Mouse (Mus musculus) intestine, embryonic 16.5 days (tissue): ENCODE measurements at regions not wholly inside any gene's neighbourhood (a gene's known extent, or its start where the extent isn't known, plus 50 kb on each side); places are given as distances from the start of the nearest gene placed in this dataset.

ENCODE experiments used
- ATAC-seq: fragments of 200-750 bp; cut with Nextera tagmentation; 2 replicates; pipeline ENCODE4 v1.8.0; 2017; ENCODE audit warnings: moderate TSS enrichment, moderate library complexity
- H3K27ac ChIP-seq: fragments of 300-500 bp; sonication (generic); 2 replicates; pipeline ENCODE4 v1.5.1; 2014; ENCODE audit warnings: mild to moderate bottlenecking, low read length
- H3K27me3 ChIP-seq: fragments of 300-500 bp; sonication (generic); replicated peaks from 2 replicates; pipeline ENCODE4 v1.6.1; 2014; ENCODE audit warnings: low read length, control low read depth, mixed read lengths; ENCODE audit not compliant: control insufficient read depth, insufficient read depth
- H3K36me3 ChIP-seq: fragments of 300-500 bp; sonication (generic); 2 replicates; pipeline ENCODE4 v1.6.1; 2014; ENCODE audit warnings: low read length, control low read depth; ENCODE audit not compliant: control insufficient read depth, insufficient read depth
- H3K4me1 ChIP-seq: fragments of 300-500 bp; sonication (generic); 2 replicates; pipeline ENCODE4 v1.6.1; 2014; ENCODE audit warnings: low read length, control low read depth, mixed read lengths; ENCODE audit not compliant: control insufficient read depth, insufficient read depth
- H3K4me2 ChIP-seq: fragments of 300-500 bp; sonication (generic); 2 replicates; pipeline ENCODE4 v1.6.1; 2014; ENCODE audit warnings: low read depth, low read length, control low read depth
- H3K4me3 ChIP-seq: fragments of 300-500 bp; sonication (generic); 2 replicates; pipeline ENCODE4 v1.5.1; 2014; ENCODE audit warnings: mild to moderate bottlenecking, low read length
- H3K9ac ChIP-seq: fragments of 300-500 bp; sonication (generic); 2 replicates; pipeline ENCODE4 v1.6.1; 2014; ENCODE audit warnings: low read depth, low read length
- H3K9me3 ChIP-seq: fragments of 300-500 bp; sonication (generic); 2 replicates; pipeline ENCODE4 v1.6.1; 2016; ENCODE audit warnings: low read length, control low read depth; ENCODE audit not compliant: control insufficient read depth
- WGBS: fragments of 180-500 bp; shearing (Covaris S2); extraction: QIAGEN DNeasy Blood & Tissue Kit; methylation state at CpG from one replicate; pipeline ENCODE4 v1.1.7; 2014; 5-methylcytosine and 5-hydroxymethylcytosine counted together

GRCm38 (mm10) chr10:19154041-19154440 lies 138.6 kb upstream of the Tnfaip3 start:
- H3K4me1 ChIP-seq, result no peaks in the 10 kb centered on the region; the same call in 1 of the 2 replicates
- no peaks in the 10 kb centered on the region for H3K9me3 ChIP-seq
- H3K36me3 ChIP-seq, result no peaks in the 10 kb centered on the region
- H3K4me3 ChIP-seq, result no peak overlapping the region
- H3K9ac ChIP-seq, result no peak overlapping the region
- no peak overlapping the region for H3K27ac ChIP-seq
- H3K4me2 ChIP-seq, result no peak overlapping the region
- H3K27me3 ChIP-seq, result no peaks in the 10 kb centered on the region
- ATAC-seq, result no peak

GRCm38 (mm10) chr10:19152773-19153172 lies 137.3 kb upstream of the Tnfaip3 start:
- H3K4me3 ChIP-seq, result no peak overlapping the region
- WGBS, result 84% methylated on average over 5 of the region's 5 CpGs
- H3K9ac ChIP-seq, result no peak overlapping the region
- H3K4me2 ChIP-seq, result no peak overlapping the region
- H3K36me3 ChIP-seq, result no peaks in the 10 kb centered on the region
- no peaks in the 10 kb centered on the region; the same call in 1 of the 2 replicates for H3K4me1 ChIP-seq
- H3K27me3 ChIP-seq, result no peaks in the 10 kb centered on the region
- no peak overlapping the region for H3K27ac ChIP-seq
- no peaks in the 10 kb centered on the region for H3K9me3 ChIP-seq
- no peak for ATAC-seq

GRCm38 (mm10) chr10:19150766-19151165 lies 135.3 kb upstream of the Tnfaip3 start:
- Histone ChIP-seq H3K9me3 (no peaks in the 10 kb centered on the region), H3K4me2 (no peak overlapping the region), H3K4me1 (no peaks in the 10 kb centered on the region; the same call in 1 of the 2 replicates), H3K9ac (no peak overlapping the region), H3K4me3 (no peak overlapping the region), H3K27me3 (no peaks in the 10 kb centered on the region), H3K36me3 (no peaks in the 10 kb centered on the region), H3K27ac (no peak overlapping the region)
- no peak for ATAC-seq
- WGBS, result 85% methylated on average over 1 of the region's 1 CpGs

GRCm38 (mm10) chr10:19150005-19150404 lies 134.5 kb upstream of the Tnfaip3 start:
- no peaks in the 10 kb centered on the region; the same call in 1 of the 2 replicates for H3K4me1 ChIP-seq
- H3K9me3 ChIP-seq, result no peaks in the 10 kb centered on the region
- no peak for ATAC-seq
- H3K4me2 ChIP-seq, result no peak overlapping the region
- H3K27ac ChIP-seq, result no peak overlapping the region
- H3K36me3 ChIP-seq, result no peaks in the 10 kb centered on the region
- no peaks in the 10 kb centered on the region for H3K27me3 ChIP-seq
- 58% methylated on average over 3 of the region's 3 CpGs for WGBS
- no peak overlapping the region for H3K4me3 ChIP-seq
- H3K9ac ChIP-seq, result no peak overlapping the region

- no peak overlapping the region for H3K9ac ChIP-seq
- 73% methylated on average over 4 of the region's 4 CpGs for WGBS
- H3K4me3 ChIP-seq, result no peak overlapping the region
- no peak overlapping the region for H3K27ac ChIP-seq
- no peaks in the 10 kb centered on the region for H3K9me3 ChIP-seq
- no peaks in the 10 kb centered on the region; the same call in 1 of the 2 replicates for H3K4me1 ChIP-seq
- no peaks in the 10 kb centered on the region for H3K36me3 ChIP-seq
- no peaks in the 10 kb centered on the region for H3K27me3 ChIP-seq
- ATAC-seq, result no peak
- H3K4me2 ChIP-seq, result no peak overlapping the region
Observed at GRCm38 (mm10) chr10:19149196-19149869, 133.9 kb upstream of the Tnfaip3 start.

GRCm38 (mm10) chr10:19141481-19141880 lies 126.0 kb upstream of the Tnfaip3 start:
- no peak overlapping the region for H3K27ac ChIP-seq
- no peaks in the 10 kb centered on the region for H3K4me1 ChIP-seq
- WGBS, result 86% methylated on average over 3 of the region's 3 CpGs
- H3K9ac ChIP-seq, result no peak overlapping the region
- no peak overlapping the region for H3K4me2 ChIP-seq
- no peak overlapping the region for H3K4me3 ChIP-seq
- ATAC-seq, result no peak
- H3K9me3 ChIP-seq, result no peaks in the 10 kb centered on the region
- no peaks in the 10 kb centered on the region for H3K36me3 ChIP-seq
- no peaks in the 10 kb centered on the region for H3K27me3 ChIP-seq

- 68% methylated on average over 5 of the region's 5 CpGs for WGBS
- ATAC-seq, result no peak
- Histone ChIP-seq H3K36me3 (no peaks in the 10 kb centered on the region), H3K27me3 (no peaks in the 10 kb centered on the region), H3K4me2 (no peak overlapping the region), H3K4me3 (no peak overlapping the region), H3K9ac (no peak overlapping the region), H3K9me3 (no peaks in the 10 kb centered on the region), H3K4me1 (no peaks in the 10 kb centered on the region), H3K27ac (no peak overlapping the region)
Observed at GRCm38 (mm10) chr10:19140628-19141027, 125.2 kb upstream of the Tnfaip3 start.

- no peak for ATAC-seq
- WGBS, result 69% methylated on average over 2 of the region's 2 CpGs
Observed at GRCm38 (mm10) chr10:19139234-19139633, 123.8 kb upstream of the Tnfaip3 start.

GRCm38 (mm10) chr10:19138258-19138657 lies 122.8 kb upstream of the Tnfaip3 start:
- no peak overlapping the region for H3K9ac ChIP-seq
- no peak overlapping the region for H3K27ac ChIP-seq
- H3K27me3 ChIP-seq, result no peaks in the 10 kb centered on the region
- no peaks in the 10 kb centered on the region for H3K4me1 ChIP-seq
- H3K4me2 ChIP-seq, result no peak overlapping the region
- H3K36me3 ChIP-seq, result no peaks in the 10 kb centered on the region
- H3K4me3 ChIP-seq, result no peak overlapping the region
- ATAC-seq, result no peak
- 79% methylated on average over 1 of the region's 1 CpGs for WGBS
- H3K9me3 ChIP-seq, result no peaks in the 10 kb centered on the region

More at GRCm38 (mm10) chr10:19139234-19139633, 123.8 kb upstream of the Tnfaip3 start:
- H3K4me2 ChIP-seq, result no peak overlapping the region
- H3K36me3 ChIP-seq, result no peaks in the 10 kb centered on the region
- H3K9ac ChIP-seq, result no peak overlapping the region
- H3K27ac ChIP-seq, result no peak overlapping the region
- H3K9me3 ChIP-seq, result no peaks in the 10 kb centered on the region
- H3K27me3 ChIP-seq, result no peaks in the 10 kb centered on the region
- H3K4me3 ChIP-seq, result no peak overlapping the region
- H3K4me1 ChIP-seq, result no peaks in the 10 kb centered on the region
